Mouse (Mus musculus): ENCODE measurements at regions not wholly inside any gene's neighbourhood (a gene's known extent, or its start where the extent isn't known, plus 50 kb on each side); places are given as distances from the start of the nearest gene placed in this dataset.

- DNase-seq (ENCODE audit: low read depth, low spot score), result no peak
- no peaks in the 10 kb centered on the region for H3K9me3 ChIP-seq (replicated peaks; ENCODE audit: insufficient read depth, low read length)
- no peak overlapping the region for H3K9ac ChIP-seq (ENCODE audit: control insufficient read depth, low read depth, low read length, poor library complexity, severe bottlenecking)
- no peak overlapping the region for H3K27ac ChIP-seq (ENCODE audit: control insufficient read depth, low read depth, low read length)
- no peaks in the 10 kb centered on the region for H3K79me2 ChIP-seq (ENCODE audit: control insufficient read depth, insufficient read depth, low read length, poor library complexity)
- no peak for TF ChIP-seq ELF1 (IDR thresholded peaks at IDR 0.05; ENCODE audit: low read depth, low read length)
- TF ChIP-seq UBTF (IDR thresholded peaks at IDR 0.05; ENCODE audit: borderline replicate concordance, insufficient read depth, low read depth, low read length), result no peak
- TF ChIP-seq POLR2A (IDR thresholded peaks at IDR 0.05; ENCODE audit: control insufficient read depth in 1 of 2, insufficient read depth in 1 of 2, low read depth in 1 of 2, low read length in 2 of 2, poor library complexity in 1 of 2), result no peak
- no peak for TF ChIP-seq TAL1 (IDR thresholded peaks at IDR 0.05; ENCODE audit: low read length)
- no peak for TF ChIP-seq CHD2 (IDR thresholded peaks at IDR 0.05; ENCODE audit: low read length)
- no peak for TF ChIP-seq CHD1 (IDR thresholded peaks at IDR 0.05; ENCODE audit: low read depth, low read length)
- TF ChIP-seq GABPA (IDR thresholded peaks at IDR 0.05; ENCODE audit: low read depth, low read length), result no peak
- TF ChIP-seq JUND (IDR thresholded peaks at IDR 0.05; ENCODE audit: low read depth, low read length), result no peak
- TF ChIP-seq GATA1 (IDR thresholded peaks at IDR 0.05; ENCODE audit: low read depth, low read length), result no peak
- TF ChIP-seq MXI1 (IDR thresholded peaks at IDR 0.05; ENCODE audit: low read depth, low read length), result no peak
- no peak for TF ChIP-seq ZC3H11A (IDR thresholded peaks at IDR 0.05; ENCODE audit: low read depth, low read length)
- no peak for TF ChIP-seq ZMIZ1 (IDR thresholded peaks at IDR 0.05; ENCODE audit: low read depth, low read length)
- no peak for TF ChIP-seq EP300 (IDR thresholded peaks at IDR 0.05; ENCODE audit: low read depth in 1 of 2, low read length in 2 of 2)
- no peak for TF ChIP-seq ZKSCAN1 (IDR thresholded peaks at IDR 0.05; ENCODE audit: low read depth, low read length)
- TF ChIP-seq MAFK (IDR thresholded peaks at IDR 0.05; ENCODE audit: borderline replicate concordance, low read depth, low read length), result no peak
- TF ChIP-seq SMC3 (IDR thresholded peaks at IDR 0.05; ENCODE audit: low read depth, low read length), result no peak
- no peak for TF ChIP-seq ZNF384 (IDR thresholded peaks at IDR 0.05; ENCODE audit: low read depth, low read length)
- H3K27me3 ChIP-seq (ENCODE audit: control insufficient read depth in 1 of 2, insufficient read depth in 2 of 2, low read length in 2 of 2), result no peaks in the 10 kb centered on the region
- no peak overlapping the region for H3K4me3 ChIP-seq (ENCODE audit: control insufficient read depth in 1 of 2, insufficient read depth in 1 of 2, low read depth in 2 of 2, low read length in 2 of 2)
- no peaks in the 10 kb centered on the region for H3K4me1 ChIP-seq (ENCODE audit: control insufficient read depth in 1 of 2, insufficient read depth in 2 of 2, low read length in 2 of 2)
- no peaks in the 10 kb centered on the region for H3K36me3 ChIP-seq (ENCODE audit: control insufficient read depth in 1 of 2, insufficient read depth in 2 of 2, low read length in 2 of 2)
Observed at GRCm38 (mm10) chr14:106424714-106425113, 318.7 kb downstream of the Trim52 start.

GRCm38 (mm10) chr14:106428594-106428993 is 322.6 kb downstream of the Trim52 start:
- H3K27ac ChIP-seq (ENCODE audit: control insufficient read depth, low read depth, low read length), result no peak overlapping the region
- H3K36me3 ChIP-seq (ENCODE audit: control insufficient read depth in 1 of 2, insufficient read depth in 2 of 2, low read length in 2 of 2), result no peaks in the 10 kb centered on the region
- no peaks in the 10 kb centered on the region for H3K27me3 ChIP-seq (ENCODE audit: control insufficient read depth in 1 of 2, insufficient read depth in 2 of 2, low read length in 2 of 2)

More at GRCm38 (mm10) chr14:106428594-106428993, 322.6 kb downstream of the Trim52 start:
- H3K9ac ChIP-seq (ENCODE audit: control insufficient read depth, low read depth, low read length, poor library complexity, severe bottlenecking), result no peak overlapping the region
- no peak for DNase-seq (ENCODE audit: low read depth, low spot score)
- H3K79me2 ChIP-seq (ENCODE audit: control insufficient read depth, insufficient read depth, low read length, poor library complexity), result no peaks in the 10 kb centered on the region
- H3K9me3 ChIP-seq (replicated peaks; ENCODE audit: insufficient read depth, low read length), result no peaks in the 10 kb centered on the region
- TF ChIP-seq KAT2A (conservative IDR thresholded peaks at IDR 0.05; ENCODE audit: low read depth, low read length) (no peak), UBTF (IDR thresholded peaks at IDR 0.05; ENCODE audit: borderline replicate concordance, insufficient read depth, low read depth, low read length) (no peak), SIN3A (IDR thresholded peaks at IDR 0.05; ENCODE audit: low read length) (no peak), TAL1 (IDR thresholded peaks at IDR 0.05; ENCODE audit: low read length) (no peak)
- no peaks in the 10 kb centered on the region for H3K4me1 ChIP-seq (ENCODE audit: control insufficient read depth in 1 of 2, insufficient read depth in 2 of 2, low read length in 2 of 2)
- no peak overlapping the region for H3K4me3 ChIP-seq (ENCODE audit: control insufficient read depth in 1 of 2, insufficient read depth in 1 of 2, low read depth in 2 of 2, low read length in 2 of 2)

Data from MEL (cell line).